Mouse (Mus musculus): ENCODE measurements around the gene Asf1b. TPM values are rescaled to one million over a fixed set of nuclear protein-coding genes. Genes with fewer than 3 reads are reported as not detected.
A peak's percentile ranks its signal among the peaks of the same experiment; 100 is the strongest.

Asf1b gene
- polyA plus RNA-seq, 1 experiment from 2014 or later, result 58.3 TPM

DNA sequence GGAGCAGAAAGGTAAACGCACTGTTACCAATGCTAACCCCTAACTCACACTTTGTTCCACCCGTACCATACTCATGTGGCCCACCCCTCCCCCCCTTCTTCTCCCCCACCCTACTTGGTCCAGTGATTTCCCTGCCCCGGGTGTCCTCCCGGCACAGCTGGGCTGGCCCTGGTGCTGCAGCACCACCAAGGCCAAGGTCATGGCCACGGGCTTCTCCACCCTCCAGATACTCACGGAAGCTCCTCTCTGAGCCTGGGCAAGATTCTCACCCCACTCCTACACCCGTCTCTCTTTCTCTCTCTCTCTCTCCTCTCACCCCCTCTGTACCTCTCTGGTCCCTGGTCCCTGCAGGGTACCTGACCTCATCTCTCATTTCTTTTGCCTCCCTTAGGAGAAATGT is 29.0 kb upstream of the Asf1b start:
- 66% methylated on average over 7 of the region's 7 CpGs for WGBS
- peaks cover 71% of the 10 kb centered on the region for H3K36me3 ChIP-seq

DNA sequence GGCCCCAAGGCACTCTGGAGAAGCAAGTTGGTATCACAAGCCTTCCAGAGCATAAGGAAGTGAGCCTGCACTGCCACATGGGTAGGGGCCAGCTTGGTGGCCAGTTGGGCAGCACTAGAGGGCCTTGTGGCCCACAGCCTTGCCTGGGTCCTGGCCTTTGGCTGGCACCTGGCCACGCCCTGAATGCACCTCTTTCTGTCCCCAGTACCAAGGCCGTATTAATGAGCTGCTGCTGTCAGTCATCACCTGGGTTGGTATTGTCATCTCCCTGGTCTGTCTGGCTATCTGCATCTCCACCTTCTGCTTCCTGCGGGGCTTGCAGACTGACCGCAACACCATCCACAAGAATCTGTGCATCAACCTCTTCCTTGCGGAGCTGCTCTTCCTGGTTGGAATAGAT is 21.1 kb upstream of the Asf1b start:
- H3K36me3 ChIP-seq, result peaks cover 100% of the 10 kb centered on the region
- no peak overlapping the region for H3K4me3 ChIP-seq
- no peak for ATAC-seq (ENCODE audit: insufficient number of reproducible peaks, low FRiP score)
- H3K27me3 ChIP-seq (replicated peaks), result no peaks in the 10 kb centered on the region
- no peaks in the 10 kb centered on the region for H3K4me1 ChIP-seq (replicated peaks)
- no peak overlapping the region for H3K27ac ChIP-seq (ENCODE audit: poor library complexity, severe bottlenecking)
- no peak overlapping the region for H3K9ac ChIP-seq
- WGBS, result 73% methylated on average over 5 of the region's 5 CpGs
- no peaks in the 10 kb centered on the region for H3K9me3 ChIP-seq (replicated peaks)
- H3K4me2 ChIP-seq, result no peak overlapping the region

More for the DNA sequence above, 29.0 kb upstream of the Asf1b start:
- Histone ChIP-seq H3K4me3 (no peak overlapping the region), H3K4me2 (no peak overlapping the region), H3K9me3 (replicated peaks) (no peaks in the 10 kb centered on the region), H3K27me3 (replicated peaks) (no peaks in the 10 kb centered on the region), H3K4me1 (replicated peaks) (no peaks in the 10 kb centered on the region), H3K27ac (ENCODE audit: poor library complexity, severe bottlenecking) (no peak overlapping the region), H3K9ac (no peak overlapping the region)
- ATAC-seq (ENCODE audit: insufficient number of reproducible peaks, low FRiP score), result no peak

DNA sequence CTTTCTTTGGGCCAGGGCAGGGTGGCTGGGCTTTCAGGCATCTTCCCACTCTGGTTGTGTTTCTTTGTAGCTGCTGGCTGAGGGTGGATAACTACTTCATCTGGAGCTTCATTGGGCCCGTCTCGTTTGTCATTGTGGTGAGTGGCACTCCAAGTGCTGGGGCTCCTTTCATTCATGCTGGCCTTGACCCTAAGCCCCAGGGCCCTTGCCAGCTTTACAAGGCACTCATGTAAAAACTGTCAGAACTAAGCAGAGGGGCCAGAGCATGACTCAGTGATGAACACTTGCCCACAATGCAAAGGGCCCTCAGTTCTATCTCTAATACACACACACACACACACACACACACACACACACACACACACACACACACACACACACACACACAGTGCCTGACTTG is 20.3 kb upstream of the Asf1b start:
- H3K4me2 ChIP-seq, result no peak overlapping the region
- H3K27me3 ChIP-seq (replicated peaks), result no peaks in the 10 kb centered on the region
- H3K4me1 ChIP-seq (replicated peaks), result 0 out of 2 replicates have a peak, but pooled peaks cover 3% of the 10 kb centered on the region
- no peak overlapping the region for H3K27ac ChIP-seq (ENCODE audit: poor library complexity, severe bottlenecking)
- H3K4me3 ChIP-seq, result no peak overlapping the region
- no peak for ATAC-seq (ENCODE audit: insufficient number of reproducible peaks, low FRiP score)
- no peak overlapping the region for H3K9ac ChIP-seq
- H3K9me3 ChIP-seq (replicated peaks), result no peaks in the 10 kb centered on the region
- WGBS, result 91% methylated on average over 2 of the region's 2 CpGs
- peaks cover 96% of the 10 kb centered on the region for H3K36me3 ChIP-seq

DNA sequence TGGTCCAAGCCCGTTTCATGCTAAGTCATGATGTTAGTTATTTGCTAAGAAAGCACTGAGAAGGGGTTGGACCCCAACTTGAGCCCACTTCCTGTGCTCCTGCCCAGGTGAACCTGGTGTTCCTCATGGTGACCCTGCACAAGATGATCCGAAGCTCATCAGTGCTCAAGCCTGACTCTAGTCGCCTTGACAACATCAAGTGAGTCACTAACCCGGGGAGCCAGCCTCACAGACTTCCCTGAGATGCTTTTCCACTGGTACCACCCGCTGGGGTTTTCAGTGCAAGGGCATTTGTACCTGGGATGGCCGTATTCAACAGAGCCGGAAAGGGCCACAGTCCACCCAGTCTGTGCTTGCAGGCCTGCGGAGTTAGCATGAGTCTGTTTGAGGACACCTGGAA is 19.9 kb upstream of the Asf1b start:
- Histone ChIP-seq H3K4me1 (replicated peaks) (0 out of 2 replicates have a peak, but pooled peaks cover 3% of the 10 kb centered on the region), H3K4me2 (no peak overlapping the region), H3K9ac (no peak overlapping the region), H3K36me3 (peaks cover 92% of the 10 kb centered on the region), H3K27me3 (replicated peaks) (no peaks in the 10 kb centered on the region), H3K27ac (ENCODE audit: poor library complexity, severe bottlenecking) (no peak overlapping the region), H3K9me3 (replicated peaks) (no peaks in the 10 kb centered on the region), H3K4me3 (no peak overlapping the region)
- 88% methylated on average over 8 of the region's 8 CpGs for WGBS
- no peak for ATAC-seq (ENCODE audit: insufficient number of reproducible peaks, low FRiP score)

DNA sequence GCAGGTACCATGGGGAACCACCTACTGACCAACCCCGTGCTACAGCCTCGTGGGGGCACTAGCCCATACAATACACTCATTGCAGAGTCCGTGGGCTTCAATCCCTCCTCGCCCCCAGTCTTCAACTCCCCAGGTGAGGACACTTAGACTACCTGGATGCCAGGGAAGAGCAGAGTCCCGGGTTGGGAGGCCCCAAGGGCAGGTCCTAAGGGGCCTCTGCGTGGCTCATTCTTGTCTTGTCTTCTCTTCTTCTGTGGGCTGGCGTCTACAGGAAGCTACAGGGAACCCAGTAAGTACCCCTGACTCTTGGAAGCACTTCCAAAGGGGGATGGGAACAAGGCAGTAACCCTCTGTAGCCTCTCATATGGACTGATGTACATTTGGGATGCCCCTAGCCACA is 17.7 kb upstream of the Asf1b start:
- H3K4me1 ChIP-seq (replicated peaks), result 0 out of 2 replicates have a peak, but pooled peaks cover 3% of the 10 kb centered on the region
- no peaks in the 10 kb centered on the region for H3K27me3 ChIP-seq (replicated peaks)
- H3K4me3 ChIP-seq, result no peak overlapping the region
- H3K4me2 ChIP-seq, result no peak overlapping the region
- H3K27ac ChIP-seq (ENCODE audit: poor library complexity, severe bottlenecking), result no peak overlapping the region
- no peaks in the 10 kb centered on the region for H3K9me3 ChIP-seq (replicated peaks)
- no peak overlapping the region for H3K9ac ChIP-seq
- 84% methylated on average over 7 of the region's 7 CpGs for WGBS
- no peak for ATAC-seq (ENCODE audit: insufficient number of reproducible peaks, low FRiP score)
- H3K36me3 ChIP-seq, result peaks cover 70% of the 10 kb centered on the region

DNA sequence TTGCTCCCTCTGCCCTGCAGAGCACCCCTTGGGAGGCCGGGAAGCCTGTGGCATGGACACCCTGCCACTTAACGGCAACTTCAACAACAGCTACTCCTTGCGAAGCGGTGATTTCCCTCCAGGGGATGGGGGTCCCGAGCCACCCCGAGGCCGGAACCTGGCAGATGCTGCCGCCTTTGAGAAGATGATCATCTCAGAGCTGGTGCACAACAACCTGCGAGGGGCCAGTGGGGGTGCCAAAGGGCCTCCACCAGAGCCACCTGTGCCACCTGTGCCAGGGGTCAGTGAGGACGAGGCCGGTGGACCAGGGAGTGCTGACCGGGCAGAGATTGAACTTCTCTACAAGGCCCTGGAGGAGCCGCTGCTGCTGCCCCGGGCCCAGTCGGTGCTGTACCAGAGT is 17.0 kb upstream of the Asf1b start:
- H3K4me3 ChIP-seq, result no peak overlapping the region
- H3K36me3 ChIP-seq, result peaks cover 63% of the 10 kb centered on the region
- H3K4me2 ChIP-seq, result no peak overlapping the region
- WGBS, result 87% methylated on average over 15 of the region's 15 CpGs
- no peak overlapping the region for H3K9ac ChIP-seq
- no peaks in the 10 kb centered on the region for H3K27me3 ChIP-seq (replicated peaks)
- H3K27ac ChIP-seq (ENCODE audit: poor library complexity, severe bottlenecking), result no peak overlapping the region
- 0 out of 2 replicates have a peak, but pooled peaks cover 3% of the 10 kb centered on the region for H3K4me1 ChIP-seq (replicated peaks)
- ATAC-seq (ENCODE audit: insufficient number of reproducible peaks, low FRiP score), result no peak
- H3K9me3 ChIP-seq (replicated peaks), result no peaks in the 10 kb centered on the region

DNA sequence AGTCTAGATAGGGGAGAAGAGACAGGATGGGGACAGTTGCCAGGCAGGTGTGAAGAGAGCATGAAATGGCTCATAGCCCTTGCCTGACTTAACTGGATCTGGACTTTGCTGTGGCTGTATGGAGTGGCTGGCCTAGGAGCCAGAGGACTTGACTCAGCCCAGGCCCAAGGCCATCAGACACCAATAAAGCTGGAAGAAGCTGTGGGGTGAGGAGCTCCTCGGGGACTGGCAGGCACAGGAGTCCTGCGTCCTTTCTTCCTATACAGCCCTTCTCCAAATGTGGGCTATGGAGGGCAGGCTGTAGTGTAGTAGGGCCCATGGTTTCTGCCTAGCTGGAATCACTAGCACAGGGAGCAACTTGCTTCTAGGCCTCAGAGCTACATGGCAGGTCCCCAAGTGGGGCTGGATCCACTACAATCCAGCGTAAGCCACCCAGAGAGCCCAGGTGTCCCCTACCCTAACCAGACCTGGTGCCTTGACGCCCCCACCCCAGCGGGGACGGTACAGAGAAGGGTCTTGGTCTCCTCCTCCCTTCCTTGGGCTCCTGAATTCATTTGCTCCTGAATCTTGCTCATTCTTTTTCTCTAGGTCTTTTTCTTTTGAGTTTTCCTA is 14.1 kb upstream of the Asf1b start:
- H3K9ac ChIP-seq, result no peak overlapping the region
- no peak overlapping the region for H3K4me3 ChIP-seq
- no peak overlapping the region for H3K27ac ChIP-seq (ENCODE audit: poor library complexity, severe bottlenecking)
- H3K4me2 ChIP-seq, result no peak overlapping the region
- no peaks in the 10 kb centered on the region for H3K27me3 ChIP-seq (replicated peaks)
- peaks cover 35% of the 10 kb centered on the region for H3K36me3 ChIP-seq
- H3K9me3 ChIP-seq (replicated peaks), result no peaks in the 10 kb centered on the region
- 81% methylated on average over 6 of the region's 6 CpGs for WGBS
- H3K4me1 ChIP-seq (replicated peaks), result 0 out of 2 replicates have a peak, but pooled peaks cover 3% of the 10 kb centered on the region
- ATAC-seq (ENCODE audit: insufficient number of reproducible peaks, low FRiP score), result no peak

DNA sequence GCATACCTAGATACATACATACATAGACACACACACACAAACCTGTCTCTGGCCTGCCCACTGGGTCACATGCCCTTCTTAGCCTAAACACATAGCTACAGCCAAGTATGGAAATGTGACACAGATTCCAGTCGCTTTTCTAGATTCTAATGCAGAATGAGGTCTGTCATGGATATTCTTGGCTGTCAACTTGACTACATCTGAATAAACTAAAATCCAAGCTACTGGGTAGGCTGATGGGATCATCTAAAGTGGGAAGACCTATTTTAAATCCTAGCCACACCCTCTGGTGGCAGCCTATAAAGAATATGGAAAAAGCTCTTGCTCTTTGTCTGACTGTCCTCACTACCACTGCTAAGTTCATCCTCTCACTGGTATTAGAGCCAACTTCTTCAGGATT is 12.9 kb upstream of the Asf1b start:
- Histone ChIP-seq H3K36me3 (peaks cover 22% of the 10 kb centered on the region), H3K4me2 (no peak overlapping the region), H3K4me3 (no peak overlapping the region), H3K9me3 (replicated peaks) (no peaks in the 10 kb centered on the region), H3K9ac (no peak overlapping the region), H3K27me3 (replicated peaks) (no peaks in the 10 kb centered on the region), H3K27ac (ENCODE audit: poor library complexity, severe bottlenecking) (no peak overlapping the region), H3K4me1 (replicated peaks) (0 out of 2 replicates have a peak, but pooled peaks cover 3% of the 10 kb centered on the region)
- WGBS, result 75% methylated on average over 1 of the region's 1 CpGs
- no peak for ATAC-seq (ENCODE audit: insufficient number of reproducible peaks, low FRiP score)

DNA sequence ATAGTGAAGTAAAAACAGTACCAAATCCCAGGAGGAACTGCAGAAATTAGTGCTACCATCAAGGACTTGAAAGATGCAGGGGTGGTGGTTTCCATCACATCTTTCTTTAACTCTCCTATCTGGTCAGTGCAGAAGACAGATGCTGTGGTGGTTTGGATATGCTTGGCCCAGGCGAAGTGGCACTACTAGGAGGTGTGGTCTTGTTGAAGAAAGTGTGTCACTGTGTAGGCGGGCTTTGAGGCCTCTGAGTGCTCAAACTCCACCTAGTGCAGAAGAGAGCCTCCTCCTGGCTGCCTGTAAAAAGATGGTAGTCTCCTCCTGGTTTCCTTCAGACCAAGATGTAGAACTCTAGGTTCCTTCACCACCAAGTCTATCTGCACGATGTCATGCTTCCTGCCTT is 9.8 kb upstream of the Asf1b start:
- WGBS, result 54% methylated on average over 3 of the region's 3 CpGs
- Histone ChIP-seq H3K4me2 (no peak overlapping the region), H3K4me1 (replicated peaks) (no peaks in the 10 kb centered on the region), H3K9ac (no peak overlapping the region), H3K4me3 (no peak overlapping the region), H3K27ac (ENCODE audit: poor library complexity, severe bottlenecking) (no peak overlapping the region), H3K36me3 (no peaks in the 10 kb centered on the region), H3K9me3 (replicated peaks) (no peaks in the 10 kb centered on the region), H3K27me3 (replicated peaks) (no peaks in the 10 kb centered on the region)
- ATAC-seq (ENCODE audit: insufficient number of reproducible peaks, low FRiP score), result no peak

DNA sequence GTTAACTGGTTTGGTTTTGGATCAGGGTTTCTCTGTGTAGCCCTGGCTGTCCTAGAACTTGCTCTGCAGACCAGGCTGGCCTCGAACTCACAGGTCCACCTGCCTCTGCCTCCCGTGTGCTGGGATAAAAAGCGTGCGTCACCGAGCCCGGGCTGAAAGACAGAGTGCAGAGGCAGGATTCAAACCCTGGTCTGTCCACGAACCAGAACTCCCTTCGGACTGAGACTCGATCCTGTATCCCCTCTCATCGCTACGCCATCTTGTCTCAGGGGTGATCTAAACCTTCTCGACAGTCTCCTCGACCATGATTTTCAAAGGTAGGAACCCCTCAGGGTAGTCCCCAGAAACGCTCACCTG is 580 bp upstream of the Asf1b start:
- H3K9ac ChIP-seq, result peak overlapping the region; percentile 62
- peak overlapping the region; percentile 68 for H3K4me3 ChIP-seq
- 2% methylated on average over 14 of the region's 14 CpGs for WGBS
- peaks cover 15% of the 10 kb centered on the region for H3K4me1 ChIP-seq (replicated peaks)
- no peaks in the 10 kb centered on the region for H3K9me3 ChIP-seq (replicated peaks)
- H3K27me3 ChIP-seq (replicated peaks), result no peaks in the 10 kb centered on the region
- H3K36me3 ChIP-seq, result 0 out of 2 replicates have a peak, but pooled peaks cover 2% of the 10 kb centered on the region
- no peak overlapping the region for H3K27ac ChIP-seq (ENCODE audit: poor library complexity, severe bottlenecking)
- no peak for ATAC-seq (ENCODE audit: insufficient number of reproducible peaks, low FRiP score)
- H3K4me2 ChIP-seq, result peak overlapping the region; percentile 90

DNA sequence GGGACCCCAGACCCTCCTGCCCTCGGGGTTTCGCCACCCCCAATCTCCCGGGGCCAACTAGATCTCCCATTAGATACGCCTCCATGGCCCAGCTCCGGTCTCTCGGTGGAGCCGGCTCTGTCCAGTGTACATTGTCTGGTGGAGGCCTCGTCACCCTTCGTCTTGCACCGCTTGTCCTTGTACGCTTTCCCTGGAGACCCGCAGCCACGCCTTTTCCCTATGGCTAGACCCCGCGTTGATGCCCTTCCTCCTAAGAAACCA is 581 bp downstream of the Asf1b start:
- H3K9ac ChIP-seq, result peak overlapping the region; percentile 74
- H3K9me3 ChIP-seq (replicated peaks), result no peaks in the 10 kb centered on the region
- H3K36me3 ChIP-seq, result 0 out of 2 replicates have a peak, but pooled peaks cover 2% of the 10 kb centered on the region
- WGBS, result 1% methylated on average over 15 of the region's 15 CpGs
- peak overlapping the region; percentile 68 for H3K4me3 ChIP-seq
- H3K27me3 ChIP-seq (replicated peaks), result no peaks in the 10 kb centered on the region
- no peak overlapping the region for H3K27ac ChIP-seq (ENCODE audit: poor library complexity, severe bottlenecking)
- ATAC-seq (ENCODE audit: insufficient number of reproducible peaks, low FRiP score), result peak; percentile 5; the same call in 1 of the 2 replicates
- H3K4me2 ChIP-seq, result peak overlapping the region; percentile 90
- H3K4me1 ChIP-seq (replicated peaks), result peaks cover 15% of the 10 kb centered on the region

DNA sequence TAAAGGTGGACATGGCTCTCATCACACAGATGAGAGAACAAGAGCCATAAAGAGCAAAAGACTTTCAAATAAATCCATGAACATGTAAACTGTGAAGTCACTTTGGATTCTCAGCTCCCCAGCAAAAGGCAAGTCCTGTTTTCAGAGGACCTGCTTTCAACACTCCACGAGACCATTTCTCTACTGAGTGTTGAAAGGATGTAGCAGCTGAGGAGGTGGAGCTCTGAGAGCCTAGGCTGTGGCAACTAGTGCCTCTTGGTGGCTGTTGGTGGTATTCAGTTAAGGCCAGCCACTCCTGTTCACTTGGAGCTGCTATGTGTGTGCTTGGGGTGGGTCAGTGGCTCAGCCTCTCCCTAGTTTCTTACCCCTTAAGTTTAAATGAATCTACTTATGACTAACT is 1.5 kb downstream of the Asf1b start:
- Histone ChIP-seq H3K27ac (ENCODE audit: poor library complexity, severe bottlenecking) (no peak overlapping the region), H3K27me3 (replicated peaks) (no peaks in the 10 kb centered on the region), H3K4me2 (peak overlapping the region; percentile 90), H3K36me3 (0 out of 2 replicates have a peak, but pooled peaks cover 2% of the 10 kb centered on the region), H3K9ac (no peak overlapping the region), H3K4me3 (peak overlapping the region; percentile 68), H3K9me3 (replicated peaks) (no peaks in the 10 kb centered on the region), H3K4me1 (replicated peaks) (peaks cover 15% of the 10 kb centered on the region)
- no peak for ATAC-seq (ENCODE audit: insufficient number of reproducible peaks, low FRiP score)
- WGBS, result 26% methylated on average over 1 of the region's 1 CpGs
